Comparison of ENCODE assay signal across 8 mouse cellular contexts in the genomic region with DNA sequence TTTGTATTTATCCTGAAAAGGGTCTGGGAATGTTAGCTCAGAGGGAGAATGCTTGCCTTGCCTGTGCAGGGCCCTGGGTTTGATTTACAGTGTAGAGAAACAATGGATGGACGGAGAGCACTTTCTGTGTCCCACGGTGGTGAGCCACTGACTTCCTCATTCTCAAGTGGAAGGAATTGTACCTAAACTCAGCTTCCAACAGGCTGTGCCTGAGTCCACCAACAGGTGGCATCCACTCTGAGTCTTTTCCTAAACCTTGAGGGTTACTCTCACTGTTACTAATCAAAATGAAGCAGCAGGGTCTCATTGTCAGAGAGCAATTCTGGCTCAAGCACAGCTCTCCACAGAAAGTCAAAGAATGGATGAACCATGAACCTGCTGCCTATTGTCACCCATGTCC. TPM values are rescaled to one million over a fixed set of nuclear protein-coding genes. Genes with fewer than 3 reads are reported as not detected.
DNase-seq lines count a peak whose midpoint lies in the region; ATAC-seq and TF ChIP-seq lines count a peak whose summit lies in the region.

No protein-coding gene starts in this region.

- no peaks in the 10 kb centered on the region for H3K4me1 ChIP-seq in hindbrain, postnatal 0 days (ENCODE audit: insufficient read depth, low read length)
- H3K4me1 ChIP-seq in hindbrain, embryonic 16.5 days (ENCODE audit: control insufficient read depth, insufficient read depth, low read depth, low read length), result no peaks in the 10 kb centered on the region

- peak; percentile 58 for DNase-seq in hindbrain, postnatal 0 days (ENCODE audit: low spot score)
- DNase-seq in B cell, adult 2 months, result peak; percentile 48 to 59
- peak; percentile 56 for DNase-seq in WW6 (ENCODE audit: low read depth, low spot score)
- peak; percentile 24 for DNase-seq in kidney, adult 9 months
- DNase-seq in spleen, adult 12 weeks (ENCODE audit: low spot score), result no peak
- no peak for DNase-seq in frontal cortex, postnatal 25 days (ENCODE audit: low spot score in 2 of 2)

- TF ChIP-seq CTCF in hindbrain, postnatal 0 days (IDR thresholded peaks at IDR 0.05; ENCODE audit: low read depth), result peak; percentile 63

- ATAC-seq in hindbrain, postnatal 0 days, result no peak
- ATAC-seq in hindbrain, embryonic 16.5 days, result no peak
- 0 out of 2 replicates have a peak, but pooled peaks have one; percentile 66 for ATAC-seq in monocyte, adult 5-6 weeks (replicated peaks; ENCODE audit: insufficient number of reproducible peaks, low FRiP score, low TSS enrichment, poor library complexity, severe bottlenecking)

- no peak overlapping the region for H3K27ac ChIP-seq in hindbrain, postnatal 0 days
- no peak overlapping the region for H3K27ac ChIP-seq in hindbrain, embryonic 16.5 days (ENCODE audit: low read depth, low read length)

- no peaks in the 10 kb centered on the region for H3K9me3 ChIP-seq in hindbrain, postnatal 0 days (ENCODE audit: low read length)
- H3K9me3 ChIP-seq in hindbrain, embryonic 16.5 days (ENCODE audit: control insufficient read depth, low read length), result peaks cover 3% of the 10 kb centered on the region; the same call in 1 of the 2 replicates

- H3K27me3 ChIP-seq in hindbrain, postnatal 0 days (ENCODE audit: insufficient read depth, low read length), result no peaks in the 10 kb centered on the region
- H3K27me3 ChIP-seq in hindbrain, embryonic 16.5 days (replicated peaks; ENCODE audit: control insufficient read depth, insufficient read depth, low read length), result no peaks in the 10 kb centered on the region

- H3K36me3 ChIP-seq in hindbrain, postnatal 0 days (ENCODE audit: insufficient read depth, low read length), result no peaks in the 10 kb centered on the region
- H3K36me3 ChIP-seq in hindbrain, embryonic 16.5 days (ENCODE audit: control insufficient read depth, insufficient read depth, low read length), result no peaks in the 10 kb centered on the region

- WGBS in hindbrain, postnatal 0 days, result 43% methylated on average over 2 of the region's 2 CpGs
- 37% methylated on average over 2 of the region's 2 CpGs for whole genome bisulfite sequencing in hindbrain, embryonic 16.5 days

- no peak overlapping the region for H3K4me3 ChIP-seq in hindbrain, postnatal 0 days (ENCODE audit: low read length)
- H3K4me3 ChIP-seq in hindbrain, embryonic 16.5 days (ENCODE audit: low read length), result no peak overlapping the region

- H3K4me2 ChIP-seq in hindbrain, postnatal 0 days (ENCODE audit: low read depth, low read length), result no peak overlapping the region
- no peak overlapping the region for H3K4me2 ChIP-seq in hindbrain, embryonic 16.5 days (ENCODE audit: low read length)

- no peak overlapping the region for H3K9ac ChIP-seq in hindbrain, postnatal 0 days (replicated peaks; ENCODE audit: low read length)
- H3K9ac ChIP-seq in hindbrain, embryonic 16.5 days (ENCODE audit: low read depth, low read length), result no peak overlapping the region

RNA-seq across cellular contexts. Expression of a gene that starts 8.0 kb away (rescaled TPM):
- total RNA-seq in hindbrain, postnatal 0 days (2014; rRNA removed), result 21.5 and 24.2 TPM in 2 replicates
- 19.7 and 21.6 TPM in 2 replicates for polyA plus RNA-seq in hindbrain, postnatal 0 days (2015; fragmentation: Nextera tagmentation; extraction: Ambion mirVana)
- polyA plus RNA-seq in hindbrain, embryonic 16.5 days (2015; fragmentation: Nextera tagmentation; extraction: Ambion mirVana), result 32.4 and 38.6 TPM in 2 replicates
- total RNA-seq in monocyte, adult 5-6 weeks (2017), result 49.9 to 52.6 TPM (median 51.7 TPM) in 3 replicates

RNA-seq across cellular contexts. Expression of a gene that starts 58.4 kb away (rescaled TPM):
- 25.1 and 28.1 TPM in 2 replicates for total RNA-seq in hindbrain, postnatal 0 days (2014; rRNA removed)
- polyA plus RNA-seq in hindbrain, postnatal 0 days (2015; fragmentation: Nextera tagmentation; extraction: Ambion mirVana), result 27.3 and 30.4 TPM in 2 replicates
- 21.8 and 24.5 TPM in 2 replicates for polyA plus RNA-seq in hindbrain, embryonic 16.5 days (2015; fragmentation: Nextera tagmentation; extraction: Ambion mirVana)
- total RNA-seq in monocyte, adult 5-6 weeks (2017), result 2.0 to 6.0 TPM (median 2.3 TPM) in 3 replicates

Comparison
In these comparisons a context has a peak if more than half of its experiments do, and no peak if none do; other contexts are left out.
1. DNase-seq: peak in hindbrain, postnatal 0 days (single experiment), B cell, adult 2 months (2 of 2), WW6 (single experiment) and kidney, adult 9 months (single experiment); none in spleen, adult 12 weeks (single experiment) and frontal cortex, postnatal 25 days (0 of 2).